Mouse (Mus musculus): ENCODE measurements at regions not wholly inside any gene's neighbourhood (a gene's known extent, or its start where the extent isn't known, plus 50 kb on each side); places are given as distances from the start of the nearest gene placed in this dataset.

DNA sequence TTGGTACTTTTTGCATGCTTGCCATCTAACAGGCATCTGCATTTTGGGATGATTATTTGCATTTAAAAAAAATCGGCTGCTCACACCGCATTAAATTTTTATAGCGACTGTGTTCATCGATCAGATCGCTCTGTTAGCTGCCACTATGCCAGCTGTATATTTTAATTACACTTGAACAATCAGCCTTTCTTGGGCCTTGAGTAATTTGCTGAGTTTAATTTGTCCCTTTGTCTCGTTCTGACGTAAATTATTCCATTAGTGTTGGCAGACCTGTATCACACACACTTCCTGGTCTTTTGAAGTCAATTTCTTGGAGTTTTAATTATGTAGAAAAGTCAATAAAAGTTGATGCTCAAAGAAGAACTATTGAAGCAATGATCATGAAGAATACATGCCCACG is 167.9 kb upstream of the Igfbp7 start:
- H3K9ac ChIP-seq (replicated peaks), result no peak overlapping the region
- no peaks in the 10 kb centered on the region for H3K36me3 ChIP-seq (replicated peaks; ENCODE audit: insufficient read depth, low read length)
- TF ChIP-seq CTCF (IDR thresholded peaks at IDR 0.05; ENCODE audit: low read depth) (no peak), EP300 (IDR thresholded peaks at IDR 0.05; ENCODE audit: low read depth) (no peak)
- DNase-seq, result no peak
- no peak overlapping the region for H3K4me2 ChIP-seq (ENCODE audit: low read depth, low read length)
- H3K9me3 ChIP-seq (ENCODE audit: low read length), result no peaks in the 10 kb centered on the region
- H3K4me3 ChIP-seq (ENCODE audit: low read depth, low read length), result no peak overlapping the region
- no peaks in the 10 kb centered on the region for H3K4me1 ChIP-seq (ENCODE audit: insufficient read depth)
- no peak overlapping the region for H3K27ac ChIP-seq (ENCODE audit: low read depth)
- WGBS (ENCODE audit: insufficient replicate concordance), result 77% methylated on average over 8 of the region's 8 CpGs
- no peaks in the 10 kb centered on the region for H3K27me3 ChIP-seq (ENCODE audit: insufficient read depth, low read length)
- no peak for ATAC-seq

DNA sequence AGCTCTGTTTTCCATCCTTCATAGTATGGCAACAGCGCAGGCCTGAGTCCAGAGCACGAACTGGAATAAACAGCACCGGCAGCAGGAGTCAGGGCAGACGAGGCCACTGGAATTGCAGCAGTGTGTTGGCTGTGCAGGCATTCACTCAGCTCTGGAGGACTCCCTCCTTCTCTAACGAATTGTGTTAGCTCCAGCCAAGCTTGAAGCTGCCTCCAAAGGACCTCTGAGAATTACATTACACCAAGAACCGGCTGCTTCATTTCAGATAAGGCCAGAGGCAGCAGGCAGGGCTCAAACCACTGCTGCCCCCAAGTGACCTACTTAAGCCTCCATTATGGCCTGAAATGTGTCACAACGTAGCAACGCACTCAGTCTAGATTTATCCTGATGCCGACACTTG is 162.5 kb upstream of the Igfbp7 start:
- ATAC-seq, result no peak
- DNase-seq, result no peak
- no peaks in the 10 kb centered on the region for H3K4me1 ChIP-seq (ENCODE audit: insufficient read depth)
- TF ChIP-seq EP300 (IDR thresholded peaks at IDR 0.05; ENCODE audit: low read depth) (no peak), CTCF (IDR thresholded peaks at IDR 0.05; ENCODE audit: low read depth) (no peak)
- no peaks in the 10 kb centered on the region for H3K27me3 ChIP-seq (ENCODE audit: insufficient read depth, low read length)
- no peak overlapping the region for H3K4me3 ChIP-seq (ENCODE audit: low read depth, low read length)
- WGBS (ENCODE audit: insufficient replicate concordance), result 73% methylated on average over 9 of the region's 9 CpGs
- H3K9me3 ChIP-seq (ENCODE audit: low read length), result no peaks in the 10 kb centered on the region
- no peak overlapping the region for H3K27ac ChIP-seq (ENCODE audit: low read depth)
- no peaks in the 10 kb centered on the region for H3K36me3 ChIP-seq (replicated peaks; ENCODE audit: insufficient read depth, low read length)
- H3K4me2 ChIP-seq (ENCODE audit: low read depth, low read length), result no peak overlapping the region
- no peak overlapping the region for H3K9ac ChIP-seq (replicated peaks)

DNA sequence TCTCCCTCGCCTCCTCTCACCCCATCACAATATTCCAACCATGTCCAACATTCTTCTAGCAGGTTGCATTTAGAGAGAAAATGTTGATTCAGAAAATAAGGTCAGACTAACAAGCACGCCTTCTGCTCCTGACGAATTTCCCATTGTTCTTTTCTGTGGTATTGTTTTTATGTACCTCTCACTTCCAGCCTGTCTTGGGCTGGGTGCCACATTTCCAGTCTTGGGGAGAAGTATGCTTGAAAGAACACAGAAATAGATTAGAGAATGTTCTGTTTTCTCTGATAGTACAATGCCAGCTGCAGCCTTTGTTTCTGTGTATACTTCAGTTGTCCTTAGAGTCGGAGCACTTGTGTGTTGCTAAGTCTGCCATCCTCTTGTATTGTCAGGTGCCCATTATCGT is 160.3 kb upstream of the Igfbp7 start:
- H3K4me1 ChIP-seq (ENCODE audit: insufficient read depth), result no peaks in the 10 kb centered on the region
- no peak overlapping the region for H3K27ac ChIP-seq (ENCODE audit: low read depth)
- ATAC-seq (no peak), DNase-seq (no peak)
- no peaks in the 10 kb centered on the region for H3K27me3 ChIP-seq (ENCODE audit: insufficient read depth, low read length)
- no peaks in the 10 kb centered on the region for H3K9me3 ChIP-seq (ENCODE audit: low read length)
- no peak overlapping the region for H3K4me3 ChIP-seq (ENCODE audit: low read depth, low read length)
- TF ChIP-seq EP300 (IDR thresholded peaks at IDR 0.05; ENCODE audit: low read depth), result no peak
- no peak for TF ChIP-seq CTCF (IDR thresholded peaks at IDR 0.05; ENCODE audit: low read depth)
- no peak overlapping the region for H3K9ac ChIP-seq (replicated peaks)
- H3K36me3 ChIP-seq (replicated peaks; ENCODE audit: insufficient read depth, low read length), result no peaks in the 10 kb centered on the region
- 62% methylated on average over 5 of the region's 5 CpGs for WGBS (ENCODE audit: insufficient replicate concordance)
- H3K4me2 ChIP-seq (ENCODE audit: low read depth, low read length), result no peak overlapping the region

DNA sequence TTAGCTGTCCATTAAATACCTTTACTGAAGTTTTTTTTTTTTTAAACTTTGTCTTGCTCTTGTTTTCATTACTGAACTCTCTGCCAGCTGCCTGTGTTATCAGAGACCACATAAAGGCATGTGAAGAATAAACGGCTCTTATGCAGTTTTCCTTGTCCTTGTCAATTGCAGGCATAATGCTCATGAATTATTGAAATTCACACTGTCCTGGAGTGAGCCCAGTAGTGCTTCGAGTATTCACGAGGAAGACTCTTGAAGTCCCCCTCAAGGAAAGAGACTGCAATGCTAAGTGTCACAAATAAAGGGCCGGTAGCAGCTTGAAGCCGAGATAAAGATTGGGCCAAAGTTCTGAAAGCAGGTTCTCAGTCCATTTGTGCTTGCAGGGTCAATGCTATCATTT is 144.7 kb upstream of the Igfbp7 start:
- ATAC-seq (no peak), DNase-seq (no peak)
- no peak overlapping the region for H3K4me2 ChIP-seq (ENCODE audit: low read depth, low read length)
- H3K36me3 ChIP-seq (replicated peaks; ENCODE audit: insufficient read depth, low read length), result no peaks in the 10 kb centered on the region
- TF ChIP-seq CTCF (IDR thresholded peaks at IDR 0.05; ENCODE audit: low read depth), result no peak
- TF ChIP-seq EP300 (IDR thresholded peaks at IDR 0.05; ENCODE audit: low read depth), result no peak
- H3K27me3 ChIP-seq (ENCODE audit: insufficient read depth, low read length), result no peaks in the 10 kb centered on the region
- H3K4me1 ChIP-seq (ENCODE audit: insufficient read depth), result no peaks in the 10 kb centered on the region
- no peak overlapping the region for H3K27ac ChIP-seq (ENCODE audit: low read depth)
- H3K4me3 ChIP-seq (ENCODE audit: low read depth, low read length), result no peak overlapping the region
- no peak overlapping the region for H3K9ac ChIP-seq (replicated peaks)
- 72% methylated on average over 5 of the region's 5 CpGs for WGBS (ENCODE audit: insufficient replicate concordance)
- H3K9me3 ChIP-seq (ENCODE audit: low read length), result no peaks in the 10 kb centered on the region

DNA sequence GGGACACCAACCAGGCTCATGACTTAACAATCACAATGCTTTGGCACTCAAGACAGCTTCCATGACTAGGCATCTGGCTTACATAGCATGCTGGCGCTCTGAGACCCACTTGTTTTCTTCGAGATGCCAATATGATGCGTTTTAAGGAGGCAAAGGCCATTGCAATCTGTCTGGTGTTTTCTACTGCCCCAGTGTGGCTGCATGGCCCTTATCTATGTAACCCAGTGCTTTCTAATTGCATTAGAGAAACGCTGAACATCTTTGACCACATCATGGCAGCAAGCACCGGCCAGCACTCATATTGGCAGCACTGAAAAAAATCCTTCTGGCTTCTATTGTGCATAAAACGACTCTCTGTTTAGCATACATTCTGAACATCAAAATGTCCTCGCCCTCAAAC is 144.2 kb upstream of the Igfbp7 start:
- no peaks in the 10 kb centered on the region for H3K4me1 ChIP-seq (ENCODE audit: insufficient read depth)
- H3K27ac ChIP-seq (ENCODE audit: low read depth), result no peak overlapping the region
- ATAC-seq, result no peak
- H3K9me3 ChIP-seq (ENCODE audit: low read length), result no peaks in the 10 kb centered on the region
- no peak overlapping the region for H3K4me3 ChIP-seq (ENCODE audit: low read depth, low read length)
- H3K36me3 ChIP-seq (replicated peaks; ENCODE audit: insufficient read depth, low read length), result no peaks in the 10 kb centered on the region
- no peak for DNase-seq
- H3K4me2 ChIP-seq (ENCODE audit: low read depth, low read length), result no peak overlapping the region
- H3K9ac ChIP-seq (replicated peaks), result no peak overlapping the region
- 76% methylated on average over 7 of the region's 7 CpGs for WGBS (ENCODE audit: insufficient replicate concordance)
- TF ChIP-seq EP300 (IDR thresholded peaks at IDR 0.05; ENCODE audit: low read depth) (no peak), CTCF (IDR thresholded peaks at IDR 0.05; ENCODE audit: low read depth) (no peak)
- no peaks in the 10 kb centered on the region for H3K27me3 ChIP-seq (ENCODE audit: insufficient read depth, low read length)

DNA sequence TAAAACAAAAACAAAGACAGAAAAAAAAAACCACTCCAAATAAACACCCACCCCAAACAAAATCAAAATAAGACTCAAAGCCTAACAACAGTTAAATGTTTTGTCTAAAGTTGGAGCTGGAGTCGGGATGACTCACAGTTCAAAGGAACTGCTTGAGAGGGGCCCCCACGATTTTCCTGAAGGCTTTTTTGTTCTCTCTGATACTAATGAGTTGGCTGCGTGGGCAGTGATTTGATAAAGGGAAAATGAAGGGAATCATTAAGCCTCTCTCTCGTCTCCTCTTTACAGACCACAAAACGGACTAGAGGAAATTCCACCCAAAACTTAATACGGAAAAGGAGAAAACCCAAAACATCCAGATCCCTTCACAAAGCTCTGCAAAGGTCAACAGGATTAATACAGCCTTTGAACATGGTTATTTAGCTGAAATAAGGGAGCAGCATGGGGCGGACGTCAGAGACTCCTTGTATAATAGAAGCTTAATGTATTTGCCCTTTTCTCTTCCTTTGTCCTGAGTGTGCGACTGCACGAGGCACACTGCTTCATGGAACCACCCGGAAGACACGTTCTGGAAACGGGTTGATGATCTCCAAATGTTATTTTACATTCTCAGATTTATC is 138.3 kb upstream of the Igfbp7 start:
- Histone ChIP-seq H3K9me3 (ENCODE audit: low read length) (no peaks in the 10 kb centered on the region), H3K36me3 (replicated peaks; ENCODE audit: insufficient read depth, low read length) (no peaks in the 10 kb centered on the region), H3K4me1 (ENCODE audit: insufficient read depth) (no peaks in the 10 kb centered on the region), H3K27ac (ENCODE audit: low read depth) (no peak overlapping the region), H3K4me2 (ENCODE audit: low read depth, low read length) (no peak overlapping the region), H3K9ac (replicated peaks) (no peak overlapping the region), H3K4me3 (ENCODE audit: low read depth, low read length) (no peak overlapping the region), H3K27me3 (ENCODE audit: insufficient read depth, low read length) (no peaks in the 10 kb centered on the region)
- WGBS (ENCODE audit: insufficient replicate concordance), result 59% methylated on average over 13 of the region's 13 CpGs
- ATAC-seq, result no peak
- TF ChIP-seq EP300 (IDR thresholded peaks at IDR 0.05; ENCODE audit: low read depth), result no peak
- no peak for TF ChIP-seq CTCF (IDR thresholded peaks at IDR 0.05; ENCODE audit: low read depth)
- no peak for DNase-seq

Measured in liver, postnatal 0 days (tissue).